ENCODE assay signal across 9 mouse cellular contexts in genomic region chr14:31433851-31434360, GRCm38 (mm10). TPM values are rescaled to one million over a fixed set of nuclear protein-coding genes. Genes with fewer than 3 reads are reported as not detected.
DNase-seq lines count a peak whose midpoint lies in the region; ATAC-seq and TF ChIP-seq lines count a peak whose summit lies in the region.
"Had no signal": no experiment of that assay in that cellular context is flagged by ENCODE, and none has a peak within 500 bp of the region (broad histone marks: within the 10 kb centered on the region; RNA-seq: fewer than 3 reads in every experiment).

No protein-coding gene starts in this region.

- peak overlapping the region; percentile 84 for H3K27ac ChIP-seq in heart, adult 2 months
- H3K27ac ChIP-seq in lung, postnatal 0 days (ENCODE audit: low read length) = peak overlapping the region; percentile 60; the same call in 1 of the 2 replicates

- peaks cover 15% of the 10 kb centered on the region for H3K36me3 ChIP-seq in heart, adult 2 months (ENCODE audit: control insufficient read depth, insufficient read depth, low read length)
- H3K36me3 ChIP-seq in lung, postnatal 0 days (ENCODE audit: insufficient read depth, low read length) = no peaks in the 10 kb centered on the region

- H3K79me2 ChIP-seq in heart, adult 2 months (replicated peaks; ENCODE audit: control insufficient read depth, insufficient read depth, low read length) = 0 out of 2 replicates have a peak, but pooled peaks cover 2% of the 10 kb centered on the region

- ATAC-seq in lung, postnatal 0 days = 0 out of 2 replicates have a peak, but pooled peaks have one; percentile 14

- 41% methylated on average over 7 of the region's 7 CpGs for WGBS in heart, adult 2 months
- WGBS in lung, postnatal 0 days = 33% methylated on average over 7 of the region's 7 CpGs

- H3K4me1 ChIP-seq in heart, adult 2 months (ENCODE audit: control insufficient read depth, insufficient read depth, low read length) = peaks cover 19% of the 10 kb centered on the region
- peaks cover 13% of the 10 kb centered on the region; the same call in 1 of the 2 replicates for H3K4me1 ChIP-seq in lung, postnatal 0 days (ENCODE audit: insufficient read depth, low read depth, low read length)

- peak overlapping the region; percentile 15; the same call in 1 of the 2 replicates for H3K4me3 ChIP-seq in heart, adult 2 months
- H3K4me3 ChIP-seq in lung, postnatal 0 days (ENCODE audit: low read depth, low read length) = no peak overlapping the region
- H3K4me3 ChIP-seq: megakaryocyte, embryonic 14.5 days had no signal

- H3K27me3 ChIP-seq in heart, adult 2 months (ENCODE audit: control insufficient read depth, insufficient read depth, low read length) = no peaks in the 10 kb centered on the region
- H3K27me3 ChIP-seq in lung, postnatal 0 days (replicated peaks; ENCODE audit: insufficient read depth, low read length) = peaks cover 5% of the 10 kb centered on the region; the same call in 1 of the 2 replicates

- TF ChIP-seq POLR2A in heart, adult 2 months (IDR thresholded peaks at IDR 0.05; ENCODE audit: insufficient read depth, low read depth, low read length) = no peak

- TF ChIP-seq EP300 in heart, adult 2 months (IDR thresholded peaks at IDR 0.05; ENCODE audit: insufficient read depth, low read depth, low read length) = no peak
- TF ChIP-seq EP300 in lung, postnatal 0 days (IDR thresholded peaks at IDR 0.05) = no peak

- H3K9ac ChIP-seq in heart, adult 2 months (ENCODE audit: low read depth, low read length) = peak overlapping the region; percentile 19; the same call in 1 of the 2 replicates
- H3K9ac ChIP-seq in lung, postnatal 0 days (replicated peaks; ENCODE audit: low read depth) = no peak overlapping the region

- no peak for TF ChIP-seq CTCF in heart, adult 2 months (IDR thresholded peaks at IDR 0.05)
- no peak for TF ChIP-seq CTCF in lung, postnatal 0 days (IDR thresholded peaks at IDR 0.05)

- peak overlapping the region; percentile 80 for H3K4me2 ChIP-seq in lung, postnatal 0 days (replicated peaks; ENCODE audit: low read depth, low read length)

- H3K9me3 ChIP-seq in lung, postnatal 0 days (ENCODE audit: low read length) = no peaks in the 10 kb centered on the region
- H3K9me3 ChIP-seq: megakaryocyte, embryonic 14.5 days had no signal

- no peak for DNase-seq in heart, adult 2 months
- no peak for DNase-seq in heart, postnatal 36 days
- peak; percentile 49 for DNase-seq in fibroblast of lung, adult 2 months (ENCODE audit: low read depth)
- DNase-seq in kidney, adult 11 months = peak; percentile 76
- peak; percentile 70 for DNase-seq in lung, postnatal 0 days (ENCODE audit: low spot score)
- no peak for DNase-seq in ovary, adult 18-20 months (ENCODE audit: low spot score)
- DNase-seq in left cerebral cortex, adult 11 months (ENCODE audit: low spot score) = no peak
- no peak for DNase-seq in frontal cortex, postnatal 14 days (ENCODE audit: low spot score in 2 of 2)

- intact Hi-C loops in heart, adult 2 months (cut with DNase I) = no loop called here
- intact Hi-C loops in heart, postnatal 36 days (cut with DNase I) = loop anchor here (2.0 kb wide), 1 partner anchor 25 kb away; no protein-coding TSS in a partner anchor

RNA-seq across cellular contexts. Expression of gene Sh3bp5, which starts 2.0 kb away (rescaled TPM):
- total RNA-seq in heart, adult 2 months (2021) = 10 to 100 TPM; 51.0 to 58.3 TPM
- 27.0 and 37.1 TPM in 2 replicates for polyA plus RNA-seq in heart, adult 2 months (2012; rRNA removed)
- total RNA-seq in heart, postnatal 36 days (2021) = 10 to 100 TPM; 56.4 to 60.6 TPM
- 37.9 and 38.4 TPM in 2 replicates for polyA plus RNA-seq in lung, postnatal 0 days (2015; fragmentation: Nextera tagmentation; extraction: Ambion mirVana)

Comparison
In these comparisons a context has a peak if more than half of its experiments do, and no peak if none do; other contexts are left out.
1. DNase-seq: peak in fibroblast of lung, adult 2 months (single experiment), kidney, adult 11 months (single experiment) and lung, postnatal 0 days (single experiment); none in heart, adult 2 months (0 of 2), heart, postnatal 36 days (0 of 2), ovary, adult 18-20 months (single experiment), left cerebral cortex, adult 11 months (single experiment) and frontal cortex, postnatal 14 days (0 of 2).